Mouse (Mus musculus): ENCODE results near the gene Lmbr1l.

DNA sequence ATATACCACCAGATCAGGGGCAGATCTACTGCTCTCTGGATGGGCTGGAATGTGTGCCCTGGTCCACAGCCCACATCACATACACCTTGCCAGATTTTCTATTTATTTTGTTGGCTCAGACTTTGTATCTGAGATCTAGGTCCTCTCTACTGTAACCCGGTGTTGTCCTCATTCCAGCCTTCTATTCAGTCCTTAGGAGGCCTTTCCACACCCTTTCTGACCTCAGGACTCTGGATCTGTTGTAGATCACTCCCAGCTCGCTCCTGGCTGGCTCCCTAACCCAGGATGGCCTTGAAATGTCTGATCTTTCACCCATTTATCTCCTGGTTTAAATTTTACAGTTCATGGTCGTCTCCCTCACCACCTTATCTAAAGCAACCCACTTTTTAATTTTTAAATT, 6.7 kb upstream of the Lmbr1l start:
- TF ChIP-seq CTCF (IDR thresholded peaks at IDR 0.05; ENCODE audit: control insufficient read depth, insufficient read depth, insufficient replicate concordance, low read depth, low read length) (no peak), POLR2A (IDR thresholded peaks at IDR 0.05; ENCODE audit: control insufficient read depth, low read depth, low read length) (no peak)

Measured in testis, adult 2 months (tissue).